Mouse (Mus musculus): ENCODE results near the gene Gstm4.

Gene Gstm4

GRCm38 (mm10) chr3:108070295-108071293 is 25.9 kb upstream of the Gstm4 start:
- in situ Hi-C loops (cut with MboI, MseI), result no loop called here

- in situ Hi-C loops (cut with MboI, MseI), result loop anchor here (10.0 kb wide), 1 partner anchor 375 kb away; the partner anchor contains the start of gene Ahcyl1
Observed at GRCm38 (mm10) chr3:108069231-108069870, 24.7 kb upstream of the Gstm4 start.

DNA sequence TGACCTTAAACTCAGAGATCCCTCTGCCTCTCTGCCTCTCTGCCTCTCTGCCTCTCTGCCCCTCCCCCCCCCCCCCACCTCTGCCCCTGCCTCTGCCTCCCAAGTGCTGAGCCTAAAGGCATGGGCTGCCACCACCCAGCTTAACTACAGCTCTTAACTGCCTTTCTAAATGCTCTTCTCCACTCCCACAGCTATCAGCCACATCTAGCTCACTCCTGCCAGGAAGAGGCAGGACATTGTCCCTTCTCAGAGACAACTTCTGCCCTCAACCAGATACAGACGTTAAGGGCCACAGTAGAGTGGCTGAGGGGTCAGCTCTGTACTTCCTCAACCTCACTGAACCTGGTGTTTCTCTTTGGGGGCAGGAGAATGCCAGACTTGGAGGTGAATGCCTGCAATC is 24.1 kb upstream of the Gstm4 start:
- in situ Hi-C loops (cut with MboI, MseI), result loop anchor here (10.0 kb wide), 1 partner anchor 374 kb away; the partner anchor contains the start of gene Ahcyl1

GRCm38 (mm10) chr3:108067370-108067934 is 22.8 kb upstream of the Gstm4 start:
- in situ Hi-C loops (cut with MboI, MseI), result loop anchor here (10.0 kb wide), 1 partner anchor 373 kb away; the partner anchor contains the start of gene Ahcyl1

- in situ Hi-C loops (cut with MboI, MseI), result loop anchor here (10.0 kb wide), 1 partner anchor 371 kb away; the partner anchor contains the start of gene Ahcyl1
Observed at GRCm38 (mm10) chr3:108065551-108065950, 20.9 kb upstream of the Gstm4 start.

GRCm38 (mm10) chr3:108064672-108065071 is 20.0 kb upstream of the Gstm4 start:
- in situ Hi-C loops (cut with MboI, MseI), result loop anchor here (10.0 kb wide), 1 partner anchor 370 kb away; the partner anchor contains the start of gene Ahcyl1

GRCm38 (mm10) chr3:108062648-108063047 is 18.0 kb upstream of the Gstm4 start:
- in situ Hi-C loops (cut with MboI, MseI), result loop anchor here (10.0 kb wide), 1 partner anchor 368 kb away; the partner anchor contains the start of gene Ahcyl1

- in situ Hi-C loops (cut with MboI, MseI), result loop anchor here (10.0 kb wide), 1 partner anchor 367 kb away; the partner anchor contains the start of gene Ahcyl1
Observed at GRCm38 (mm10) chr3:108061420-108061819, 16.7 kb upstream of the Gstm4 start.

GRCm38 (mm10) chr3:108050493-108050892 is 5.8 kb upstream of the Gstm4 start:
- in situ Hi-C loops (cut with MboI, MseI), result no loop called here

- in situ Hi-C loops (cut with MboI, MseI), result no loop called here
Observed at GRCm38 (mm10) chr3:108048306-108048705, 3.6 kb upstream of the Gstm4 start.

- in situ Hi-C loops (cut with MboI, MseI), result no loop called here
Observed at GRCm38 (mm10) chr3:108046944-108047655, 2.4 kb upstream of the Gstm4 start.

GRCm38 (mm10) chr3:108033156-108033555 is 11.5 kb downstream of the Gstm4 start:
- in situ Hi-C loops (cut with MboI, MseI), result no loop called here

- in situ Hi-C loops (cut with MboI, MseI), result no loop called here
Observed at GRCm38 (mm10) chr3:108032113-108032512, 12.6 kb downstream of the Gstm4 start.

DNA sequence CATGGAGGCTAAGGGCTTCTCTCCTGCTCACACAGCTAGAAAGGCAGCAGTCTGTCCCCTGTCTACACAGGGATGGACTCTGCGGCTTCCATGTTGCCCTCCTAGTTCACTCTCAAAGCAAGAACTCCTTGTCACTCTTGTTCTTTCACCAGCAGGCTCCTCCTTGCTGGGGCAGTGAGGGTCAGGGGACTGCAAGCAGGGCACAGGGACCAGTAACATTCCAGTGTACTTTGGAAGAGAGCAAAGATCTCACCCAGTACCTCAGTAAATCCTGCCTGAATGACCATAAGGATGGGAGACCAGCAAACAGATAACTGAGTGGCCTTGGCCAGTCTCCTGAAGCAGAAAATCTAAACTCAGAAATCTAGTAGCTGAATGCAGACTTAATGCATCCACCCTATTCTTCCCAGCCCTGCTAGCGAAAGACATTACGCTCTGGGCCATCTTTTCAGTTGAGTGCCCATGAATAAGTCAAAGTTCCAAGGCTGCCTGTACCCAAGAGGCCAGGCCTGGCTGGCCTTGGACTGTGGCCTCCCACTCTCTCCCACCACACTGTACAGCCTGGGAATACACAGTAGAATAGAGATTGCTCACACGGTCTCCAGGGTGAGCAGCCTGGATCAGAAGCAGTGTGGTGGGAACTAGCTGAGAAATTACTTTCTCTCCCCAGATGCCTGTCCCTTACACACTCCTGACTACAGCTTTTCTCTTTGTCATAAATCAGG is 15.9 kb downstream of the Gstm4 start:
- in situ Hi-C loops (cut with MboI, MseI), result loop anchor here (10.0 kb wide), 1 partner anchor 906 kb away; the partner anchor contains the start of gene Henmt1

- in situ Hi-C loops (cut with MboI, MseI), result loop anchor here (10.0 kb wide), 1 partner anchor 908 kb away; the partner anchor contains the start of gene Henmt1
Observed at GRCm38 (mm10) chr3:108026597-108026996, 18.1 kb downstream of the Gstm4 start.

DNA sequence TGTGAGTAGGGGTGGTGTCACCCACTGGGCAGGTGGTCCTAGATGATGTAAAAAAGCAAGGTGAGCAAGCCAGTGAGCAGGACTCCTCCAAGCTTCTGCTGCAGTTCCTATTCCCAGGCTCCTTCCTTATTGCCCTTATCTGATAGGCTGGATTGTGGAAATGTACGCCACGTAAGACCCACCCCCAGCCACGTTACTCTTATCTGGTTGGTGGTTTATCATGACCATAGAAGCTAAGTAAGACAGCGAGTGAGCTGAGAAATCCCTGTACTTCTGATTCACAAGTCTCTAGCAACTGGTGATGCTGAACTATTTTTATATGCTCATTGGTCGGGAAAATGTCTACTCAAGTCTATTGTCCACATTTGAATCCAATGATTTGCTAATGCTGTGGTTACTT is 18.6 kb downstream of the Gstm4 start:
- in situ Hi-C loops (cut with MboI, MseI), result loop anchor here (10.0 kb wide), 1 partner anchor 909 kb away; the partner anchor contains the start of gene Henmt1

DNA sequence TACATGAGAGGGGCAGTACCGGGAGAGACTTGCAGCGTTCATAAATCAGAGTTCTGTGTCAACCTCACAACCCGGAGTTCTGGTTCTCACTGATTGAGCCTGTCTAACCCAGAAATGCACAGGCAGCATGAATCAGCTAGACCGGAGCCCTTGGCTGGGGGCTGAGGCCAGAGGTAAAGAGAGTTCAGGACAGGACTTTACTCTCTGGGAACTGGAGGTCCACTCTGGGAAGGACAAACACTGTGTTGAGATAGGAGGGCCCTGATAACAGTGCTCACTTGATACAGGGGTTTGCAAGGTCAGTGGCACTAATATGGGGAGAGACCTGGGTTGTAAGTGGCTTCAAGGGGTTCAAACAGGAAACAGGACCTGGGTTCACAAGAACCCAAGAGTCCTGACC is 19.4 kb downstream of the Gstm4 start:
- in situ Hi-C loops (cut with MboI, MseI), result loop anchor here (10.0 kb wide), 1 partner anchor 909 kb away; the partner anchor contains the start of gene Henmt1

- in situ Hi-C loops (cut with MboI, MseI), result loop anchor here (10.0 kb wide), 1 partner anchor 912 kb away; the partner anchor contains the start of gene Henmt1
Observed at GRCm38 (mm10) chr3:108022650-108023049, 22.0 kb downstream of the Gstm4 start.

- in situ Hi-C loops (cut with MboI, MseI), result loop anchor here (10.0 kb wide), 1 partner anchor 914 kb away; the partner anchor contains the start of gene Henmt1
Observed at GRCm38 (mm10) chr3:108020351-108021022, 24.2 kb downstream of the Gstm4 start.
